Comparison of ENCODE assay signal across 7 mouse cellular contexts in genomic region chr6:39205650-39206580, GRCm38 (mm10). TPM values are rescaled to one million over a fixed set of nuclear protein-coding genes. Genes with fewer than 3 reads are reported as not detected.
DNase-seq lines count a peak whose midpoint lies in the region; ATAC-seq and TF ChIP-seq lines count a peak whose summit lies in the region.

No protein-coding gene starts in this region.

- no peak for TF ChIP-seq RAD21 in CH12.LX (IDR thresholded peaks at IDR 0.05; ENCODE audit: low read depth, low read length)

- TF ChIP-seq CTCF in C2C12 (IDR thresholded peaks at IDR 0.05; ENCODE audit: control insufficient read depth, insufficient read depth, insufficient read length) (no peak), CH12.LX (conservative IDR thresholded peaks at IDR 0.05 in 1 of 2, IDR thresholded peaks at IDR 0.05 in 1 of 2; ENCODE audit: low read depth in 2 of 2, low read length in 2 of 2) (no peak)
- TF ChIP-seq CTCF in cortical plate, adult 2 months (IDR thresholded peaks at IDR 0.05; ENCODE audit: extremely low read depth, insufficient read depth, low read length) = no peak

- peak overlapping the region; percentile 34 for H3K4me2 ChIP-seq in CH12.LX (ENCODE audit: insufficient read depth, low read depth, poor library complexity, severe bottlenecking)
- H3K4me2 ChIP-seq in heart, embryonic 14.5 days (ENCODE audit: low read length) = peak overlapping the region; percentile 84
- peak overlapping the region; percentile 78 for H3K4me2 ChIP-seq in limb, embryonic 12.5 days
- H3K4me2 ChIP-seq in midbrain, embryonic 13.5 days (replicated peaks) = peak overlapping the region; percentile 80

- TF ChIP-seq POLR2A in CH12.LX (IDR thresholded peaks at IDR 0.05; ENCODE audit: low read depth, low read length) = no peak
- no peak for TF ChIP-seq POLR2A in cortical plate, adult 2 months (IDR thresholded peaks at IDR 0.05; ENCODE audit: extremely low read depth, insufficient read depth, low read length)

- H3K4me1 ChIP-seq in CH12.LX (ENCODE audit: control insufficient read depth in 1 of 2, insufficient read depth in 2 of 2) = 0 out of 4 replicates have a peak, but pooled peaks cover 0 to 9% of the 10 kb centered on the region in 2 experiments
- peaks cover 5% of the 10 kb centered on the region for H3K4me1 ChIP-seq in cortical plate, adult 2 months (ENCODE audit: control insufficient read depth, insufficient read depth, low read length)
- H3K4me1 ChIP-seq in heart, embryonic 14.5 days (ENCODE audit: control insufficient read depth in 2 of 2, insufficient read depth in 2 of 2, low read length in 2 of 2) = peaks cover 0 to 5% of the 10 kb centered on the region in 2 experiments; a peak in 1 of 4 replicates
- H3K4me1 ChIP-seq in limb, embryonic 12.5 days (replicated peaks) = peaks cover 6% of the 10 kb centered on the region; the same call in 1 of the 2 replicates
- peaks cover 24% of the 10 kb centered on the region for H3K4me1 ChIP-seq in midbrain, embryonic 13.5 days (replicated peaks)

- H3K4me3 ChIP-seq in C2C12 (ENCODE audit: insufficient read depth, poor library complexity, severe bottlenecking) (peak overlapping the region; percentile 69), CH12.LX (replicated peaks in 1 of 3; ENCODE audit: low read depth in 2 of 3, low read length in 2 of 3, poor library complexity in 1 of 3) (peak overlapping the region; percentile 81 to 98 (median 87))
- peak overlapping the region; percentile 79 for H3K4me3 ChIP-seq in cortical plate, adult 2 months (ENCODE audit: insufficient read depth, low read length)
- H3K4me3 ChIP-seq in heart, embryonic 14.5 days (ENCODE audit: control insufficient read depth in 1 of 2, insufficient read depth in 1 of 2, low read depth in 1 of 2, low read length in 2 of 2) = peak overlapping the region; percentile 67 to 90
- peak overlapping the region; percentile 100 for H3K4me3 ChIP-seq in limb, embryonic 12.5 days (replicated peaks)
- H3K4me3 ChIP-seq in midbrain, embryonic 13.5 days (replicated peaks) = peak overlapping the region; percentile 93

- DNase-seq in CH12.LX (ENCODE audit: extremely low read depth) = no peak
- peak; percentile 55 to 62 for DNase-seq in spleen, postnatal 36 days (ENCODE audit: low spot score in 2 of 2)

- H3K9me3 ChIP-seq in CH12.LX (replicated peaks; ENCODE audit: low read length) = no peaks in the 10 kb centered on the region
- H3K9me3 ChIP-seq in heart, embryonic 14.5 days (ENCODE audit: control insufficient read depth, low read length) = no peaks in the 10 kb centered on the region
- no peaks in the 10 kb centered on the region for H3K9me3 ChIP-seq in limb, embryonic 12.5 days
- no peaks in the 10 kb centered on the region for H3K9me3 ChIP-seq in midbrain, embryonic 13.5 days

- peak overlapping the region; percentile 88 for H3K9ac ChIP-seq in CH12.LX (ENCODE audit: insufficient read depth, low read depth)
- peak overlapping the region; percentile 94 for H3K9ac ChIP-seq in heart, embryonic 14.5 days (ENCODE audit: low read length)
- H3K9ac ChIP-seq in limb, embryonic 12.5 days (replicated peaks) = peak overlapping the region; percentile 99
- H3K9ac ChIP-seq in midbrain, embryonic 13.5 days (replicated peaks) = peak overlapping the region; percentile 94

- dilution Hi-C loops in CH12.LX (cut with MboI; ENCODE audit: extremely low pct_ligation_motif_present, extremely low pct_unique_long_range_greater_than_20kb, low sequenced_read_pairs) = no loop called here

- no peaks in the 10 kb centered on the region for H3K79me2 ChIP-seq in C2C12 (ENCODE audit: control insufficient read depth, insufficient read depth)
- no peaks in the 10 kb centered on the region; the same call in 1 of the 2 replicates for H3K79me2 ChIP-seq in CH12.LX (replicated peaks; ENCODE audit: control insufficient read depth, extremely low read depth, insufficient read depth, poor library complexity, severe bottlenecking)

- peak; percentile 38 for ATAC-seq in heart, embryonic 14.5 days (ENCODE audit: insufficient number of reproducible peaks, insufficient read depth, low FRiP score, low read depth)
- peak; percentile 60 for ATAC-seq in limb, embryonic 12.5 days (ENCODE audit: insufficient number of reproducible peaks, insufficient read depth, low FRiP score, low TSS enrichment, low read depth)
- peak; percentile 74 for ATAC-seq in midbrain, embryonic 13.5 days

- under 1% methylated on average over 96 of the region's 121 CpGs for WGBS in heart, embryonic 14.5 days
- under 1% methylated on average over 97 of the region's 121 CpGs for whole genome bisulfite sequencing in limb, embryonic 12.5 days
- WGBS in midbrain, embryonic 13.5 days = under 1% methylated on average over 69 of the region's 121 CpGs

- H3ac ChIP-seq in C2C12 (ENCODE audit: control insufficient read depth, insufficient read length, low read depth) = peak overlapping the region; percentile 94

- no peak for TF ChIP-seq EP300 in CH12.LX (IDR thresholded peaks at IDR 0.05; ENCODE audit: low read length)

- in situ Hi-C loops in CH12.LX (cut with MboI; ENCODE audit: low pct_ligation_motif_present, low pct_unique_long_range_greater_than_20kb, low sequenced_read_pairs) = no loop called here

- peak overlapping the region; percentile 78 for H3K27ac ChIP-seq in CH12.LX (ENCODE audit: insufficient read depth, low read depth)
- peak overlapping the region; percentile 99 for H3K27ac ChIP-seq in cortical plate, adult 2 months (ENCODE audit: insufficient read depth, low read length)
- H3K27ac ChIP-seq in heart, embryonic 14.5 days (replicated peaks in 1 of 2; ENCODE audit: control insufficient read depth in 1 of 2, insufficient read depth in 1 of 2, low read depth in 2 of 2, low read length in 2 of 2) = peak overlapping the region; percentile 94 to 98
- H3K27ac ChIP-seq in limb, embryonic 12.5 days = peak overlapping the region; percentile 98
- H3K27ac ChIP-seq in midbrain, embryonic 13.5 days = peak overlapping the region; percentile 97

- H3K27me3 ChIP-seq in C2C12 (ENCODE audit: control insufficient read depth, insufficient read depth, insufficient read length) (no peaks in the 10 kb centered on the region), CH12.LX (replicated peaks) (no peaks in the 10 kb centered on the region)
- no peaks in the 10 kb centered on the region for H3K27me3 ChIP-seq in heart, embryonic 14.5 days (ENCODE audit: control insufficient read depth, insufficient read depth, low read length)
- no peaks in the 10 kb centered on the region for H3K27me3 ChIP-seq in limb, embryonic 12.5 days
- H3K27me3 ChIP-seq in midbrain, embryonic 13.5 days = no peaks in the 10 kb centered on the region

- no peaks in the 10 kb centered on the region for H3K79me3 ChIP-seq in C2C12 (ENCODE audit: low read depth)

- H3K36me3 ChIP-seq in C2C12 (ENCODE audit: control insufficient read depth, insufficient read depth) (no peaks in the 10 kb centered on the region), CH12.LX (replicated peaks in 1 of 2; ENCODE audit: control insufficient read depth in 1 of 2, insufficient read depth in 1 of 2, low read length in 1 of 2) (no peaks in the 10 kb centered on the region)
- no peaks in the 10 kb centered on the region for H3K36me3 ChIP-seq in heart, embryonic 14.5 days (ENCODE audit: control insufficient read depth, insufficient read depth, low read length)
- no peaks in the 10 kb centered on the region for H3K36me3 ChIP-seq in limb, embryonic 12.5 days
- H3K36me3 ChIP-seq in midbrain, embryonic 13.5 days = no peaks in the 10 kb centered on the region

TF ChIP-seq in C2C12, 6 proteins besides CTCF, POLR2A, EP300 and RAD21:
- TF ChIP-seq FOSL1 (IDR thresholded peaks at IDR 0.05; ENCODE audit: insufficient read depth, low read length, poor library complexity, severe bottlenecking) (no peak), MYOG (IDR thresholded peaks at IDR 0.05; ENCODE audit: control insufficient read depth, extremely low read depth, insufficient read length) (no peak), MYOD1 (IDR thresholded peaks at IDR 0.05; ENCODE audit: control insufficient read depth, insufficient read length, low read depth) (no peak), CEBPB (IDR thresholded peaks at IDR 0.05; ENCODE audit: low read depth) (no peak), USF1 (IDR thresholded peaks at IDR 0.05; ENCODE audit: low read depth) (no peak), MAX (IDR thresholded peaks at IDR 0.05) (no peak)

TF ChIP-seq in CH12.LX, 34 proteins besides CTCF, POLR2A, EP300 and RAD21:
- TF ChIP-seq HCFC1 (IDR thresholded peaks at IDR 0.05; ENCODE audit: low read depth, low read length) (no peak), SIN3A (IDR thresholded peaks at IDR 0.05; ENCODE audit: low read length) (peak; percentile 44; the same call in 1 of the 2 replicates), UBTF (IDR thresholded peaks at IDR 0.05; ENCODE audit: low read depth, low read length) (peak; percentile 83; the same call in 1 of the 2 replicates), USF1 (IDR thresholded peaks at IDR 0.05; ENCODE audit: low read depth, low read length) (no peak), ZKSCAN1 (IDR thresholded peaks at IDR 0.05; ENCODE audit: borderline replicate concordance, low read depth, low read length) (no peak), SMC3 (IDR thresholded peaks at IDR 0.05; ENCODE audit: low read depth, low read length) (no peak), ZC3H11A (IDR thresholded peaks at IDR 0.05; ENCODE audit: low read depth, low read length) (no peak)

RNA-seq across cellular contexts. Expression of gene Kdm7a, which starts 0.7 kb away (rescaled TPM):
- polyA plus RNA-seq in C2C12 (2012; fragmentation: generic; extraction: Trizol) (0.42 TPM), CH12.LX (2012; ENCODE audit: insufficient read length, low read depth) (1.6 TPM in 2 replicates)
- total RNA-seq in CH12.LX (2012; rRNA removed) (1.0 and 1.7 TPM in 2 replicates), CH12.LX (2014; rRNA removed) (2.1 TPM in 2 replicates)
- polyA plus RNA-seq in cortical plate, adult 2 months (2012; rRNA removed) = 12.3 and 13.1 TPM in 2 replicates
- 6.5 and 7.1 TPM in 2 replicates for polyA plus RNA-seq in heart, embryonic 14.5 days (2014; fragmentation: Nextera tagmentation; extraction: Ambion mirVana)
- 11.3 and 11.6 TPM in 2 replicates for polyA plus RNA-seq in limb, embryonic 12.5 days (2016; fragmentation: Nextera tagmentation; extraction: Ambion mirVana)
- polyA plus RNA-seq in midbrain, embryonic 13.5 days (2015; fragmentation: Nextera tagmentation; extraction: Ambion mirVana) = 12.2 and 13.0 TPM in 2 replicates

Comparison
In these comparisons a context has a peak if more than half of its experiments do, and no peak if none do; other contexts are left out.
1. H3K4me2 ChIP-seq: peak in every context shown above with its lines; median percentile 84 in heart, embryonic 14.5 days; 80 in midbrain, embryonic 13.5 days; 78 in limb, embryonic 12.5 days; 34 in CH12.LX.